Comparison of ENCODE assay signal across 10 mouse cellular contexts in the genomic region with DNA sequence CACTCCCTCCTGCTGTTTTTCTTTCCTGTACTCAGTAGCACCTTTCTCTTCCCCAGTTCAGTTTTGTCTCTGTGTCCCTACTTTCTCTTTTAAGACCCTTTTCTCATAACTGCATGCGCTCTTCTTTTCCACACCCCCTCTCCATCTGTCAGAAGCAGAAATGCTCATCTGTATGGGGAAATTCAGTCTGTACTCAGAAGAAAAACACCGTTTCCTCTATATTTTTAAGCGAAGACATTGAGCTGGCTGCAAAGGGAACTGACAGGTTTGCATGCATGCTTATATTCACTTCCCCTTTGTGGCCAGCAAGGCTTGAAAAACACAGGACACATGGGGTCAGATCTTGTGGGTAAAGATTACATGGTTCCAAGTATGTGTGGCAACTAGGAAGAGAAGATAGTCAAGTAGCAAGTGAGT. TPM values are rescaled to one million over a fixed set of nuclear protein-coding genes. Genes with fewer than 3 reads are reported as not detected.
DNase-seq lines count a peak whose midpoint lies in the region; ATAC-seq and TF ChIP-seq lines count a peak whose summit lies in the region.
"Had no signal": no experiment of that assay in that cellular context is flagged by ENCODE, and none has a peak within 500 bp of the region (broad histone marks: within the 10 kb centered on the region; RNA-seq: fewer than 3 reads in every experiment).

No protein-coding gene starts in this region.

- no peak overlapping the region for H3K4me2 ChIP-seq in intestine, postnatal 0 days (replicated peaks; ENCODE audit: low read depth)

- no peak for TF ChIP-seq POLR2A in bone marrow macrophage, adult 2 months (IDR thresholded peaks at IDR 0.05; ENCODE audit: borderline replicate concordance, low read depth, low read length)

- H3K9ac ChIP-seq in intestine, postnatal 0 days (ENCODE audit: low read depth, low read length) = no peak overlapping the region

- intact Hi-C loops in heart, postnatal 10 days (cut with DNase I) = loop anchor here (1.0 to 10.0 kb wide), 5 partner anchors 32 to 980 kb away; a partner anchor contains a TSS
- intact Hi-C loops in heart, postnatal 36 days (cut with DNase I) = loop anchor here (5.0 to 10.0 kb wide), 6 partner anchors 33 to 980 kb away; a partner anchor contains a TSS

- 79% methylated on average over 3 of the region's 3 CpGs for WGBS in intestine, postnatal 0 days

- TF ChIP-seq CTCF in bone marrow macrophage, adult 2 months (IDR thresholded peaks at IDR 0.05; ENCODE audit: low read depth, low read length) = no peak
- TF ChIP-seq CTCF in intestine, postnatal 0 days (IDR thresholded peaks at IDR 0.05; ENCODE audit: low read depth) = no peak

- H3K4me1 ChIP-seq in bone marrow macrophage, adult 2 months (ENCODE audit: control insufficient read depth, insufficient read depth, low read length) = peaks cover 44% of the 10 kb centered on the region
- no peaks in the 10 kb centered on the region for H3K4me1 ChIP-seq in intestine, postnatal 0 days (replicated peaks; ENCODE audit: control insufficient read depth, insufficient read depth, low read length)

- DNase-seq in heart, postnatal 10 days = peak; percentile 3 to 8
- no peak for DNase-seq in heart, postnatal 36 days
- peak; percentile 82 for DNase-seq in A20 (ENCODE audit: low read depth, low spot score)
- DNase-seq in lung, postnatal 36 days = peak; percentile 51
- no peak for DNase-seq in c-Kit-positive CD71-positive TER-119-positive erythroid progenitor cells, embryonic 14.5 days (ENCODE audit: low spot score)
- DNase-seq in testis, postnatal 10 days (ENCODE audit: low spot score) = no peak
- DNase-seq: cerebellum, adult 9-10 months had no signal

- H3K27ac ChIP-seq in bone marrow macrophage, adult 2 months (ENCODE audit: insufficient read depth, low read depth, low read length) = peak overlapping the region; percentile 98
- H3K27ac ChIP-seq in intestine, postnatal 0 days (ENCODE audit: low read depth, low read length) = no peak overlapping the region

- H3K27me3 ChIP-seq in intestine, postnatal 0 days (replicated peaks; ENCODE audit: control insufficient read depth, insufficient read depth, low read length) = no peaks in the 10 kb centered on the region

- no peak for ATAC-seq in intestine, postnatal 0 days
- ATAC-seq: forebrain, embryonic 14.5 days had no signal

- no peaks in the 10 kb centered on the region for H3K9me3 ChIP-seq in intestine, postnatal 0 days (ENCODE audit: control insufficient read depth)

- no peaks in the 10 kb centered on the region for H3K36me3 ChIP-seq in intestine, postnatal 0 days (ENCODE audit: control insufficient read depth, insufficient read depth)

- H3K4me3 ChIP-seq in bone marrow macrophage, adult 2 months (ENCODE audit: insufficient read depth, low read length) = no peak overlapping the region
- H3K4me3 ChIP-seq in intestine, postnatal 0 days (ENCODE audit: low read depth, low read length) = no peak overlapping the region

RNA-seq across cellular contexts. Expression of a gene that starts 6.2 kb away (rescaled TPM):
- total RNA-seq in heart, postnatal 10 days (2021) = not detected
- not detected for total RNA-seq in heart, postnatal 36 days (2021)
- polyA plus RNA-seq in bone marrow macrophage, adult 2 months (2012; ENCODE audit: insufficient read depth, insufficient read length, missing spikeins) = 0.85 and 1.6 TPM in 2 replicates
- 0.04 and 0.17 TPM in 2 replicates for polyA plus RNA-seq in intestine, postnatal 0 days (2015; fragmentation: Nextera tagmentation; extraction: Ambion mirVana)

RNA-seq across cellular contexts. Expression of a gene that starts 23.1 kb away (rescaled TPM):
- 1 to 10 TPM; 1.7 to 2.0 TPM for total RNA-seq in heart, postnatal 10 days (2021)
- 1 to 10 TPM; 2.0 to 3.4 TPM for total RNA-seq in heart, postnatal 36 days (2021)
- polyA plus RNA-seq in bone marrow macrophage, adult 2 months (2012; ENCODE audit: insufficient read depth, insufficient read length, missing spikeins) = 24.0 and 25.0 TPM in 2 replicates
- polyA plus RNA-seq in intestine, postnatal 0 days (2015; fragmentation: Nextera tagmentation; extraction: Ambion mirVana) = 1.4 TPM in 2 replicates

Comparison
In these comparisons a context has a peak if more than half of its experiments do, and no peak if none do; other contexts are left out.
1. DNase-seq: peak in heart, postnatal 10 days (2 of 2), A20 (single experiment) and lung, postnatal 36 days (single experiment); none in heart, postnatal 36 days (0 of 2), c-Kit-positive CD71-positive TER-119-positive erythroid progenitor cells, embryonic 14.5 days (single experiment) and testis, postnatal 10 days (single experiment).